Mouse (Mus musculus) kidney, postnatal 0 days (tissue): ENCODE results near the gene Ift22. TPM values are rescaled to one million over a fixed set of nuclear protein-coding genes. Genes with fewer than 3 reads are reported as not detected.

Experiments used
- ATAC-seq: fragments of 200-750 bp; cut with Nextera tagmentation; replicated peaks from 2 replicates; pipeline ENCODE4 v1.8.0; 2017; ENCODE audit warnings: low read depth, moderate number of reproducible peaks, moderate TSS enrichment, moderate library complexity; ENCODE audit not compliant: low FRiP score
- DNase-seq: peaks from one replicate; pipeline ENCODE4 v3.0.0-alpha.2; 2016; ENCODE audit warnings: low spot score
- H3K27ac ChIP-seq: fragments of 300-500 bp; sonication (generic); 2 replicates; pipeline ENCODE4 v1.5.1; 2014; ENCODE audit warnings: mild to moderate bottlenecking
- H3K27me3 ChIP-seq: fragments of 300-500 bp; sonication (generic); 2 replicates; pipeline ENCODE4 v1.6.1; 2014; ENCODE audit warnings: low read length, mixed read lengths; ENCODE audit not compliant: insufficient read depth
- H3K36me3 ChIP-seq: fragments of 300-500 bp; sonication (generic); 2 replicates; pipeline ENCODE4 v1.6.1; 2014; ENCODE audit warnings: low read length, mixed read lengths; ENCODE audit not compliant: insufficient read depth
- H3K4me1 ChIP-seq: fragments of 300-500 bp; sonication (generic); replicated peaks from 2 replicates; pipeline ENCODE4 v1.6.1; 2014; ENCODE audit warnings: antibody characterized with exemption, low read length, mixed read lengths; ENCODE audit not compliant: insufficient read depth
- H3K4me2 ChIP-seq: fragments of 300-500 bp; sonication (generic); 2 replicates; pipeline ENCODE4 v1.6.1; 2014; ENCODE audit warnings: mild to moderate bottlenecking, low read length, moderate library complexity, mixed read lengths
- H3K4me3 ChIP-seq: fragments of 300-500 bp; sonication (generic); replicated peaks from 2 replicates; pipeline ENCODE4 v1.5.1; 2014; ENCODE audit warnings: low read depth, low read length
- H3K9ac ChIP-seq: fragments of 300-500 bp; sonication (generic); 2 replicates; pipeline ENCODE4 v1.6.1; 2014; ENCODE audit warnings: low read depth, low read length
- H3K9me3 ChIP-seq: fragments of 300-500 bp; sonication (generic); replicated peaks from 2 replicates; pipeline ENCODE4 v1.6.1; 2016; ENCODE audit warnings: low read length, inconsistent platforms, mixed read lengths
- CTCF ChIP-seq: IDR thresholded peaks from 2 replicates; pipeline ENCODE4 v1.5.1; 2016; ENCODE audit warnings: antibody characterized with exemption, low read depth, mild to moderate bottlenecking, moderate library complexity
- WGBS: fragments of 180-500 bp; shearing (Covaris S2); extraction: QIAGEN DNeasy Blood & Tissue Kit; methylation state at CpG from one replicate; pipeline ENCODE4 v1.1.7; 2014; 5-methylcytosine and 5-hydroxymethylcytosine counted together
- polyA plus RNA-seq: library from polyadenylated mRNA; unstranded; fragments of >200 nt; fragmentation: Nextera tagmentation; extraction: Ambion mirVana; gene quantifications from 2 replicates; pipeline ENCODE4 v1.2.1, GENCODE M21; 2015

Gene Ift22
- 74.4 and 75.8 TPM in 2 replicates for polyA plus RNA-seq

GRCm38 (mm10) chr5:136907991-136908857 lies at the start of gene Ift22:
TSS of gene Ift22 (plus strand) at chr5:136908150.
- H3K9me3 ChIP-seq = no peaks in the 10 kb centered on the region
- no peaks in the 10 kb centered on the region for H3K27me3 ChIP-seq
- H3K4me1 ChIP-seq = 0 out of 2 replicates have a peak, but pooled peaks cover 5% of the 10 kb centered on the region
- WGBS = 8% methylated on average over 32 of the region's 32 CpGs
- H3K4me2 ChIP-seq = peak within 1 kb of the TSS; percentile 72
- no peak for TF ChIP-seq CTCF
- H3K36me3 ChIP-seq = peaks cover 15% of the 10 kb centered on the region; the same call in 1 of the 2 replicates
- peak; percentile 95 for ATAC-seq
- H3K4me3 ChIP-seq = peak within 1 kb of the TSS; percentile 68
- peak; percentile 96 for DNase-seq
- no peak within 1 kb of the TSS for H3K27ac ChIP-seq
- H3K9ac ChIP-seq = peak within 1 kb of the TSS; percentile 55

DNA sequence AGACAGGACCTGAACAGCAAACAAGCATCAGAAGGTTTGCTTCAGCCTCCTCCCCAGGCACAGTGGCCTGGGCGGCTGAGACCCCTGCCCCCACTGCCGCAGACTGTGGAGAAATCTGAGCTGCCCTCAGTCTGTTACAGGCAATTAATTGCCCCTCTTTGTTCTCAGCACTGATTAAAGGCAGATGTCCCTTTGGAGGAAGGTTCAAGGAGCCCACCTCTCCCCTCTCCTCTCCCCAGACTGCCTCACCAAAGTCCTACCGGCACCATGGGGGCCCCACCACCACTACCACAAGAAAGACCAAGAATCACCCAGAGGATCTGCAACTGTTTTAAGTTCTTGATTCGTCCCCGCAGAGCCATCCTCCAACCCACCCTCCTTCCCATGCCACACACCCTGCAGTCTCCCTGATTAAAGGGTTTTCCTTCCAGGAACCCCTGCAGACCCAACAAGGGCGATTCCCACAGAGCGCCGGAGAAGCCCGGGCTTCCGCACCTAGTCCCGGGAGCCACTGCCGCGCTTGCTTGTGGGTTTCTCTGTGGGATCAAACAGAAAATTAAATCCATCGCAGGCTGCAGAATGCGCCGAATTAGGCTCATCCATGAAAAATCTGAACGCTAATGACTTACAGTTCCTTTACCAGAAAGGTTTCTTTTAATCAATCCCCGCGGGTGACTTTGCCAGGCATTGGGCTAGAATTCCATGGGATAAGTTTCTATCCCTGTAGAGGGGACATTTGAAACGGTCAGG lies 46.6 kb upstream of the Ift22 start:
- ATAC-seq (peak; percentile 47), DNase-seq (peak; percentile 84)
- H3K4me1 ChIP-seq = peaks cover 24% of the 10 kb centered on the region
- 10% methylated on average over 20 of the region's 20 CpGs for WGBS
- no peak overlapping the region; the same call in 1 of the 2 replicates for H3K4me3 ChIP-seq
- no peaks in the 10 kb centered on the region for H3K9me3 ChIP-seq
- H3K4me2 ChIP-seq = peak overlapping the region; percentile 46
- H3K9ac ChIP-seq = peak overlapping the region; percentile 27; the same call in 1 of the 2 replicates
- no peaks in the 10 kb centered on the region for H3K27me3 ChIP-seq
- peak overlapping the region; percentile 75 for H3K27ac ChIP-seq
- no peaks in the 10 kb centered on the region for H3K36me3 ChIP-seq
- TF ChIP-seq CTCF = no peak

- H3K4me1 ChIP-seq = peaks cover 24% of the 10 kb centered on the region
- H3K9me3 ChIP-seq = no peaks in the 10 kb centered on the region
- DNase-seq (no peak), ATAC-seq (no peak)
- WGBS = 49% methylated on average over 4 of the region's 4 CpGs
- no peak overlapping the region for H3K9ac ChIP-seq
- H3K4me3 ChIP-seq = no peak overlapping the region
- peak overlapping the region; percentile 93 for H3K27ac ChIP-seq
- H3K4me2 ChIP-seq = no peak overlapping the region
- no peak for TF ChIP-seq CTCF
- no peaks in the 10 kb centered on the region for H3K27me3 ChIP-seq
- no peaks in the 10 kb centered on the region for H3K36me3 ChIP-seq
Measured at GRCm38 (mm10) chr5:136862806-136863205, 45.1 kb upstream of the Ift22 start.

DNA sequence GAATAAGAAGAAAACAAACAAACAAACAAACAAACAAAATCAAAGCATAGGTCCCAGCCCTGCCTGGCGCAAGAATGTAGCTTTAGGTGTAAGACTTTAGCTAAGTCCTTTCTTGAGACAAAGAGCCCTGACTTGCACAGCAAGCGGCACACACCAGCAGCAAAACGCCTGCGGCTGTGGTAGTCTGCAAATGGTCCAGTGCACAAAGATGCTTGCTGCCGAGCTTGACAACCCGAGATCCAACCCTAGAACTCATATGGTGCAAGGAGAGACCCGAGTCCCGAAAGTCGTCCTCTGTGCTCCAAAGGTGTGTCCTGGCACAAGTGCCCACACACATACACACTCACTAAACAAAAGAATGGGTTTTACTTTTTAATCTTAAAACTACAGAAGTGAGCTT lies 44.7 kb upstream of the Ift22 start:
- ATAC-seq (no peak), DNase-seq (no peak)
- no peak for TF ChIP-seq CTCF
- H3K4me1 ChIP-seq = peaks cover 24% of the 10 kb centered on the region
- no peak overlapping the region for H3K4me2 ChIP-seq
- no peaks in the 10 kb centered on the region for H3K36me3 ChIP-seq
- H3K4me3 ChIP-seq = no peak overlapping the region
- 36% methylated on average over 9 of the region's 9 CpGs for WGBS
- peak overlapping the region; percentile 93 for H3K27ac ChIP-seq
- H3K27me3 ChIP-seq = no peaks in the 10 kb centered on the region
- no peak overlapping the region for H3K9ac ChIP-seq
- H3K9me3 ChIP-seq = no peaks in the 10 kb centered on the region

DNA sequence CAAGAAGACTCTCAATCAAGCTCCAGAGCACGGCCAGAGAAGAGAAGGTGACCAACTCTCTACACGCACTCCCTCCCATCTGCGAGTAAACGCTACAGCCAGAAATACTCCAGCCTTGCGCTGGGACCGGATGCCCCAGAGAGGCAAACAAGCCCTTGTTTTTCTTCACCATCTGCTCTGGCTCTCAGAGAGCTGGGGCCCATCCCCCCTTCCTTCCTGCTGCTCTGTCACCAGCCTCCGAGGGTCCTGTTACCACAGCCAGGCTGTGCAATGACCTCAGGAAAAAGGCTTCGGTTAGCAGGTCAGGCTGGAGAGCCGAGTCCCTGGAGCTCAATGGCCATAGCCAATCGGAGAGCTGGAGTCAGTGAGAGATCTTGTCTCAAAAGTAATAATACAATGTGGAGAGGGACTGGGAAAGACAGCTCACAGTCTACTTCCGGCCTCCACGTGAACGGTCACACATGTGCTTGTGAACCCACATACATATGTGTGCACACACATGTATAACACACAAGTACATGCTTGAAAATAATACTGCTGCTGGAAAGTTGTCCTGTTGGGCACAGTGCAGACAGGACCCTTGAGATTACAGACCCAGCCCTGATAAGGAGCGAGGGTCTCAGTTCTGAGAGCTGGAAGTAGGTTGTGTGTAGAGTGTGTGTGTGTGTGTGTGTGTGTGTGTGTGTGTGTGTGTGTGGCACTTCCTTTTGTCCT lies 43.8 kb upstream of the Ift22 start:
- H3K9me3 ChIP-seq = no peaks in the 10 kb centered on the region
- no peak overlapping the region for H3K4me3 ChIP-seq
- H3K4me2 ChIP-seq = peak overlapping the region; percentile 31
- no peaks in the 10 kb centered on the region for H3K36me3 ChIP-seq
- peak overlapping the region; percentile 93 for H3K27ac ChIP-seq
- DNase-seq (peak; percentile 97), ATAC-seq (peak; percentile 90)
- H3K27me3 ChIP-seq = no peaks in the 10 kb centered on the region
- WGBS = 9% methylated on average over 14 of the region's 14 CpGs
- no peak overlapping the region for H3K9ac ChIP-seq
- peaks cover 24% of the 10 kb centered on the region for H3K4me1 ChIP-seq
- peak; percentile 15; the same call in 1 of the 2 replicates for TF ChIP-seq CTCF

DNA sequence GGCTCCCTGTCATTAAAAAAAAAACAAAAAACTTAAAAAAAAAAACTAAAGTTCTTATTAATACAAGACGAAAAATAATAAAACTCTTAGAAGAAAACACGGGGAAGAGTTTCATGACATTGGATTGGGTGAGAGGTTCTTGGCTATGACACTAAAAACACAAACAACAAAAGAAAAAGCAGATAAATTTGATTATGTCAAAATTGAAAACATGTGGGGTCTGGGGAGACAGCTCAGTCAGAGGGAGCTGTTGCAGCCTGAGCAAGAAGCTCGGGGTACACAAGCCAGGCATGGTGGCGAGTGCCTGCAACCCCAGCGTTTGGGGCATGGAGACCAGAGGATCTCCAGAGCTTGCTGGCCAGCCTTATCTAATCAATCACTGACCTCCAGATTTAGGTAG lies 40.2 kb upstream of the Ift22 start:
- Histone ChIP-seq H3K4me3 (no peak overlapping the region), H3K4me1 (peaks cover 21% of the 10 kb centered on the region), H3K27ac (no peak overlapping the region), H3K36me3 (no peaks in the 10 kb centered on the region), H3K9ac (no peak overlapping the region), H3K27me3 (no peaks in the 10 kb centered on the region), H3K9me3 (no peaks in the 10 kb centered on the region), H3K4me2 (no peak overlapping the region)
- no peak for TF ChIP-seq CTCF
- ATAC-seq = no peak
- DNase-seq = no peak
- 68% methylated on average over 5 of the region's 5 CpGs for WGBS
